Mouse (Mus musculus) myocyte (in vitro differentiated cells): ENCODE data around the gene Gsto1. TPM values are rescaled to one million over a fixed set of nuclear protein-coding genes. Genes with fewer than 3 reads are reported as not detected.
"Not testable (repeated sequence)": the region's sequence is repeated elsewhere in the genome, so short reads cannot be mapped to it uniquely, and the experiment has no call there.

Experiments used
- H3K27me3 ChIP-seq: one replicate; pipeline ENCODE4 v1.6.1; 2011; ENCODE audit not compliant: control insufficient read depth, insufficient read depth, insufficient read length
- H3K36me3 ChIP-seq: one replicate; pipeline ENCODE4 v1.6.1; 2011; ENCODE audit not compliant: control insufficient read depth, insufficient read depth
- H3K4me2 ChIP-seq: one replicate; pipeline ENCODE4 v1.6.1; 2011; ENCODE audit warnings: low read depth, control low read depth
- H3K4me3 ChIP-seq: one replicate; pipeline ENCODE4 v1.5.1; 2011; ENCODE audit warnings: mild to moderate bottlenecking, control low read depth, moderate library complexity
- H3K79me2 ChIP-seq: one replicate; pipeline ENCODE4 v1.6.1; 2011; ENCODE audit not compliant: control insufficient read depth, insufficient read depth
- H3ac ChIP-seq: one replicate; pipeline ENCODE4 v1.6.1; 2011; ENCODE audit not compliant: control insufficient read depth, insufficient read length
- CEBPB ChIP-seq: IDR thresholded peaks from 2 replicates; pipeline ENCODE4 v1.6.1; 2011; ENCODE audit warnings: mild to moderate bottlenecking, moderate library complexity; ENCODE audit not compliant: poor library complexity, insufficient read depth, severe bottlenecking
- E2F4 ChIP-seq: IDR thresholded peaks from one replicate; pipeline ENCODE4 v1.6.1; 2011; ENCODE audit warnings: mild to moderate bottlenecking, control low read depth, moderate library complexity; ENCODE audit not compliant: insufficient read depth
- MAX ChIP-seq: IDR thresholded peaks from one replicate; pipeline ENCODE4 v1.6.1; 2011; ENCODE audit warnings: low read depth, mild to moderate bottlenecking, control low read depth
- MYOD1 ChIP-seq, 3 experiments: IDR thresholded peaks; one replicate each; pipeline ENCODE4 v1.6.1; 2011; ENCODE audit warnings: control low read depth in 2 of 3, low read depth in 2 of 3, mild to moderate bottlenecking in 2 of 3, moderate library complexity in 1 of 3; ENCODE audit not compliant: insufficient read length in 2 of 3, control insufficient read depth in 1 of 3
- MYOG ChIP-seq, 3 experiments: IDR thresholded peaks; one replicate each; pipeline ENCODE4 v1.6.1; 2011; ENCODE audit warnings: control low read depth in 2 of 3, low read depth in 2 of 3, mild to moderate bottlenecking in 2 of 3; ENCODE audit not compliant: insufficient read length in 2 of 3, control insufficient read depth in 1 of 3, insufficient read depth in 1 of 3
- POLR2A ChIP-seq: IDR thresholded peaks from one replicate; pipeline ENCODE4 v1.6.1; 2011; ENCODE audit warnings: low read depth, mild to moderate bottlenecking, control low read depth, moderate library complexity; ENCODE audit not compliant: insufficient read length
- POLR2AphosphoS2 ChIP-seq: IDR thresholded peaks from one replicate; pipeline ENCODE4 v1.6.1; 2011; ENCODE audit warnings: low read depth, control low read depth; ENCODE audit not compliant: insufficient read length
- REST ChIP-seq: IDR thresholded peaks from one replicate; pipeline ENCODE4 v1.6.1; 2011; ENCODE audit warnings: mild to moderate bottlenecking, control low read depth, moderate library complexity; ENCODE audit not compliant: insufficient read depth, insufficient read length
- SRF ChIP-seq: IDR thresholded peaks from one replicate; pipeline ENCODE4 v1.6.1; 2011; ENCODE audit warnings: low read depth; ENCODE audit not compliant: control insufficient read depth, insufficient read length
- TCF12 ChIP-seq: IDR thresholded peaks from one replicate; pipeline ENCODE4 v1.6.1; 2011; ENCODE audit warnings: mild to moderate bottlenecking, control low read depth; ENCODE audit not compliant: poor library complexity, insufficient read depth, severe bottlenecking
- TCF3 ChIP-seq: IDR thresholded peaks from one replicate; pipeline ENCODE4 v1.6.1; 2011; ENCODE audit warnings: low read depth, control low read depth; ENCODE audit not compliant: insufficient read length
- USF1 ChIP-seq: IDR thresholded peaks from one replicate; pipeline ENCODE4 v1.6.1; 2011; ENCODE audit warnings: low read depth, mild to moderate bottlenecking, control low read depth, moderate library complexity
- polyA plus RNA-seq: library from polyadenylated mRNA; unstranded; fragments of >200 nt; fragmentation: generic; extraction: Trizol; gene quantifications from one replicate; pipeline ENCODE4 v1.2.1, GENCODE M21; 2012; ENCODE audit warnings: missing spikeins

Gsto1 gene
- polyA plus RNA-seq, 1 experiment = 232 TPM

- TF ChIP-seq TCF3 = no peak
- no peak for TF ChIP-seq SRF
- no peak for TF ChIP-seq POLR2A
- no peak for TF ChIP-seq CEBPB
- TF ChIP-seq POLR2AphosphoS2 = no peak
- TF ChIP-seq USF1 = no peak
- TF ChIP-seq TCF12 = no peak
- TF ChIP-seq MYOD1 (IDR thresholded peaks at IDR 0.05; ENCODE audit: control insufficient read depth in 1 of 3, insufficient read length in 2 of 3, low read depth in 2 of 3) = no peak
- TF ChIP-seq REST = no peak
- no peak for TF ChIP-seq E2F4
- TF ChIP-seq MYOG (IDR thresholded peaks at IDR 0.05; ENCODE audit: control insufficient read depth in 1 of 3, insufficient read depth in 1 of 3, insufficient read length in 2 of 3, low read depth in 2 of 3) = no peak
- TF ChIP-seq MAX = no peak
- no peaks in the 10 kb centered on the region for H3K27me3 ChIP-seq
- no peaks in the 10 kb centered on the region for H3K79me2 ChIP-seq
- no peak overlapping the region for H3ac ChIP-seq
- H3K4me3 ChIP-seq = no peak overlapping the region
- H3K4me2 ChIP-seq = no peak overlapping the region
- no peaks in the 10 kb centered on the region for H3K36me3 ChIP-seq
Observed at GRCm38 (mm10) chr19:47832316-47832715, 22.5 kb upstream of the Gsto1 start.

GRCm38 (mm10) chr19:47834614-47835013, 20.2 kb upstream of the Gsto1 start:
- Histone ChIP-seq H3K4me3 (no peak overlapping the region), H3K4me2 (no peak overlapping the region), H3K36me3 (no peaks in the 10 kb centered on the region), H3K27me3 (no peaks in the 10 kb centered on the region), H3K79me2 (no peaks in the 10 kb centered on the region), H3ac (no peak overlapping the region)
- no peak for TF ChIP-seq REST
- TF ChIP-seq POLR2A = no peak
- no peak for TF ChIP-seq USF1
- no peak for TF ChIP-seq E2F4
- no peak for TF ChIP-seq MYOG (IDR thresholded peaks at IDR 0.05; ENCODE audit: control insufficient read depth in 1 of 3, insufficient read depth in 1 of 3, insufficient read length in 2 of 3, low read depth in 2 of 3)
- TF ChIP-seq TCF12 = no peak
- TF ChIP-seq TCF3 = no peak
- no peak for TF ChIP-seq SRF
- no peak for TF ChIP-seq MYOD1 (IDR thresholded peaks at IDR 0.05; ENCODE audit: control insufficient read depth in 1 of 3, insufficient read length in 2 of 3, low read depth in 2 of 3)
- no peak for TF ChIP-seq MAX
- TF ChIP-seq CEBPB = no peak
- no peak for TF ChIP-seq POLR2AphosphoS2

GRCm38 (mm10) chr19:47835776-47836175, 19.0 kb upstream of the Gsto1 start:
- no peak overlapping the region for H3K4me3 ChIP-seq
- no peak for TF ChIP-seq CEBPB
- no peak for TF ChIP-seq POLR2AphosphoS2
- TF ChIP-seq REST = no peak
- H3K27me3 ChIP-seq = no peaks in the 10 kb centered on the region
- H3ac ChIP-seq = no peak overlapping the region
- H3K36me3 ChIP-seq = no peaks in the 10 kb centered on the region
- H3K79me2 ChIP-seq = no peaks in the 10 kb centered on the region
- no peak overlapping the region for H3K4me2 ChIP-seq

- TF ChIP-seq POLR2A (no peak), CEBPB (no peak), SRF (no peak), MAX (no peak), REST (no peak), USF1 (no peak), POLR2AphosphoS2 (no peak)
- H3K4me3 ChIP-seq = no peak overlapping the region
- no peak overlapping the region for H3ac ChIP-seq
- no peaks in the 10 kb centered on the region for H3K27me3 ChIP-seq
- no peaks in the 10 kb centered on the region for H3K79me2 ChIP-seq
- peak overlapping the region; percentile 82 for H3K4me2 ChIP-seq
- no peaks in the 10 kb centered on the region for H3K36me3 ChIP-seq
Observed at GRCm38 (mm10) chr19:47836701-47837526, 17.9 kb upstream of the Gsto1 start.

GRCm38 (mm10) chr19:47837527-47837901, 17.3 kb upstream of the Gsto1 start:
- peak overlapping the region; percentile 82 for H3K4me2 ChIP-seq
- H3K4me3 ChIP-seq = no peak overlapping the region
- H3K79me2 ChIP-seq = no peaks in the 10 kb centered on the region
- H3K36me3 ChIP-seq = no peaks in the 10 kb centered on the region
- H3ac ChIP-seq = no peak overlapping the region
- H3K27me3 ChIP-seq = no peaks in the 10 kb centered on the region
- TF ChIP-seq E2F4 = no peak
- no peak for TF ChIP-seq MYOG (IDR thresholded peaks at IDR 0.05; ENCODE audit: control insufficient read depth in 1 of 3, insufficient read depth in 1 of 3, insufficient read length in 2 of 3, low read depth in 2 of 3)
- TF ChIP-seq POLR2A = no peak
- TF ChIP-seq USF1 = no peak
- no peak for TF ChIP-seq POLR2AphosphoS2

GRCm38 (mm10) chr19:47841234-47841633, 13.5 kb upstream of the Gsto1 start:
- H3K4me2 ChIP-seq, H3ac ChIP-seq, H3K36me3 ChIP-seq, H3K4me3 ChIP-seq, H3K79me2 ChIP-seq, H3K27me3 ChIP-seq: not testable (repeated sequence)
